Comparison of ENCODE assay signal across 8 mouse cellular contexts in genomic region chr17:56009088-56009961, GRCm38 (mm10). TPM values are rescaled to one million over a fixed set of nuclear protein-coding genes. Genes with fewer than 3 reads are reported as not detected.
A peak's percentile ranks its signal among the peaks of the same experiment; 100 is the strongest.
DNase-seq lines count a peak whose midpoint lies in the region; ATAC-seq and TF ChIP-seq lines count a peak whose summit lies in the region.

No protein-coding gene starts in this region.

- 0 out of 2 replicates have a peak overlapping the region, but pooled peaks have one; percentile 87 for H3K27ac ChIP-seq in ES-Bruce4 (ENCODE audit: insufficient read depth, low read length)
- peak overlapping the region; percentile 95 for H3K27ac ChIP-seq in forebrain, embryonic 13.5 days
- H3K27ac ChIP-seq in neural tube, embryonic 15.5 days (replicated peaks) = peak overlapping the region; percentile 98

- WGBS in forebrain, embryonic 13.5 days = 1% methylated on average over 61 of the region's 62 CpGs
- 1% methylated on average over 55 of the region's 62 CpGs for WGBS in neural tube, embryonic 15.5 days

- peak; percentile 85 for TF ChIP-seq POLR2A in ES-Bruce4 (IDR thresholded peaks at IDR 0.05; ENCODE audit: insufficient read depth, low read length)

- intact Hi-C loops in heart, postnatal 14 days (cut with DNase I) = no loop called here

- peak overlapping the region; percentile 38 for H3K9ac ChIP-seq in ES-Bruce4 (ENCODE audit: low read depth, poor library complexity, severe bottlenecking)
- H3K9ac ChIP-seq in forebrain, embryonic 13.5 days = peak overlapping the region; percentile 77
- peak overlapping the region; percentile 97 for H3K9ac ChIP-seq in neural tube, embryonic 15.5 days (replicated peaks)

- no peaks in the 10 kb centered on the region for H3K9me3 ChIP-seq in ES-Bruce4 (replicated peaks; ENCODE audit: control insufficient read depth, insufficient read depth, low read length, poor library complexity, severe bottlenecking)
- no peaks in the 10 kb centered on the region for H3K9me3 ChIP-seq in forebrain, embryonic 13.5 days (replicated peaks)
- H3K9me3 ChIP-seq in neural tube, embryonic 15.5 days (replicated peaks) = no peaks in the 10 kb centered on the region

- peak; percentile 23 for TF ChIP-seq CTCF in ES-Bruce4 (IDR thresholded peaks at IDR 0.05; ENCODE audit: low read depth, low read length)

- peaks cover 8% of the 10 kb centered on the region for H3K4me1 ChIP-seq in ES-Bruce4 (ENCODE audit: control insufficient read depth, insufficient read depth, low read length)
- H3K4me1 ChIP-seq in forebrain, embryonic 13.5 days = peaks cover 25% of the 10 kb centered on the region
- H3K4me1 ChIP-seq in neural tube, embryonic 15.5 days = peaks cover 40% of the 10 kb centered on the region

- H3K4me3 ChIP-seq in ES-Bruce4 (ENCODE audit: low read depth, low read length) = peak overlapping the region; percentile 94
- H3K4me3 ChIP-seq in forebrain, embryonic 13.5 days = peak overlapping the region; percentile 69
- peak overlapping the region; percentile 90 for H3K4me3 ChIP-seq in neural tube, embryonic 15.5 days (replicated peaks)

- TF ChIP-seq EP300 in ES-Bruce4 (IDR thresholded peaks at IDR 0.05; ENCODE audit: insufficient read depth, low read depth, low read length) = no peak

- DNase-seq in heart, postnatal 14 days = peak; percentile 89 to 92
- peak; percentile 93 for DNase-seq in layer of hippocampus, adult 11-12 months (ENCODE audit: low spot score)
- peak; percentile 94 to 95 for DNase-seq in lung, adult 18-20 months
- DNase-seq in testis, postnatal 14 days (ENCODE audit: low spot score) = peak; percentile 87

- ATAC-seq in cerebellum, adult (ENCODE audit: insufficient number of reproducible peaks, low FRiP score, low TSS enrichment) = peak; percentile 83
- peak; percentile 93 for ATAC-seq in forebrain, embryonic 13.5 days
- peak; percentile 92 for ATAC-seq in neural tube, embryonic 15.5 days (ENCODE audit: low FRiP score)

- no peaks in the 10 kb centered on the region for H3K27me3 ChIP-seq in ES-Bruce4 (ENCODE audit: control insufficient read depth, insufficient read depth, low read length, poor library complexity, severe bottlenecking)
- 0 out of 2 replicates have a peak, but pooled peaks cover 4% of the 10 kb centered on the region for H3K27me3 ChIP-seq in forebrain, embryonic 13.5 days
- no peaks in the 10 kb centered on the region for H3K27me3 ChIP-seq in neural tube, embryonic 15.5 days (replicated peaks)

- peaks cover 14% of the 10 kb centered on the region for H3K36me3 ChIP-seq in ES-Bruce4 (ENCODE audit: control insufficient read depth, insufficient read depth, low read length, poor library complexity, severe bottlenecking)
- H3K36me3 ChIP-seq in forebrain, embryonic 13.5 days (ENCODE audit: poor library complexity, severe bottlenecking) = peaks cover 33% of the 10 kb centered on the region
- H3K36me3 ChIP-seq in neural tube, embryonic 15.5 days = peaks cover 26% of the 10 kb centered on the region

- peak overlapping the region; percentile 92 for H3K4me2 ChIP-seq in forebrain, embryonic 13.5 days
- H3K4me2 ChIP-seq in neural tube, embryonic 15.5 days = peak overlapping the region; percentile 99

RNA-seq across cellular contexts. Expression of gene Mpnd, which starts 3.8 kb away (rescaled TPM):
- polyA plus RNA-seq in ES-Bruce4 (2011; ENCODE audit: insufficient read depth, insufficient read length, low read depth, missing spikeins) = 61.9 and 69.3 TPM in 2 replicates
- 168 TPM in 2 replicates for polyA plus RNA-seq in forebrain, embryonic 13.5 days (2015; fragmentation: Nextera tagmentation; extraction: Ambion mirVana)
- 10 to 100 TPM; 44.1 to 49.9 TPM for total RNA-seq in heart, postnatal 14 days (2021)
- polyA plus RNA-seq in neural tube, embryonic 15.5 days (2015; fragmentation: Nextera tagmentation; extraction: Ambion mirVana) = 121 and 130 TPM in 2 replicates

RNA-seq across cellular contexts. Expression of gene Stap2, which starts 3.9 kb away (rescaled TPM):
- polyA plus RNA-seq in ES-Bruce4 (2011; ENCODE audit: insufficient read depth, insufficient read length, low read depth, missing spikeins) = 16.7 and 18.1 TPM in 2 replicates
- polyA plus RNA-seq in forebrain, embryonic 13.5 days (2015; fragmentation: Nextera tagmentation; extraction: Ambion mirVana) = 3.9 and 4.8 TPM in 2 replicates
- total RNA-seq in heart, postnatal 14 days (2021) = 10 to 100 TPM; 15.9 to 17.9 TPM
- 7.3 and 11.5 TPM in 2 replicates for polyA plus RNA-seq in neural tube, embryonic 15.5 days (2015; fragmentation: Nextera tagmentation; extraction: Ambion mirVana)

RNA-seq across cellular contexts. Expression of gene Fsd1, which starts 23.0 kb away (rescaled TPM):
- polyA plus RNA-seq in ES-Bruce4 (2011; ENCODE audit: insufficient read depth, insufficient read length, low read depth, missing spikeins) = 22.0 and 46.7 TPM in 2 replicates
- 96.0 and 113 TPM in 2 replicates for polyA plus RNA-seq in forebrain, embryonic 13.5 days (2015; fragmentation: Nextera tagmentation; extraction: Ambion mirVana)
- total RNA-seq in heart, postnatal 14 days (2021) = under 1 TPM in 1 of 2 experiments, not detected in 1; 0.74 TPM
- 189 and 228 TPM in 2 replicates for polyA plus RNA-seq in neural tube, embryonic 15.5 days (2015; fragmentation: Nextera tagmentation; extraction: Ambion mirVana)

RNA-seq across cellular contexts. Expression of gene Sh3gl1, which starts 27.1 kb away (rescaled TPM):
- 52.3 and 57.0 TPM in 2 replicates for polyA plus RNA-seq in ES-Bruce4 (2011; ENCODE audit: insufficient read depth, insufficient read length, low read depth, missing spikeins)
- 116 and 127 TPM in 2 replicates for polyA plus RNA-seq in forebrain, embryonic 13.5 days (2015; fragmentation: Nextera tagmentation; extraction: Ambion mirVana)
- total RNA-seq in heart, postnatal 14 days (2021) = 10 to 100 TPM; 23.0 to 24.1 TPM
- polyA plus RNA-seq in neural tube, embryonic 15.5 days (2015; fragmentation: Nextera tagmentation; extraction: Ambion mirVana) = 105 and 114 TPM in 2 replicates

RNA-seq across cellular contexts. Expression of gene Chaf1a, which starts 30.9 kb away (rescaled TPM):
- polyA plus RNA-seq in ES-Bruce4 (2011; ENCODE audit: insufficient read depth, insufficient read length, low read depth, missing spikeins) = 33.6 and 38.5 TPM in 2 replicates
- 22.0 and 26.7 TPM in 2 replicates for polyA plus RNA-seq in forebrain, embryonic 13.5 days (2015; fragmentation: Nextera tagmentation; extraction: Ambion mirVana)
- 1 to 10 TPM; 2.6 to 3.4 TPM for total RNA-seq in heart, postnatal 14 days (2021)
- polyA plus RNA-seq in neural tube, embryonic 15.5 days (2015; fragmentation: Nextera tagmentation; extraction: Ambion mirVana) = 4.0 and 10.1 TPM in 2 replicates

Comparison
In these comparisons a context has a peak if more than half of its experiments do, and no peak if none do; other contexts are left out.
1. Peak in every context shown above with its lines: DNase-seq, ATAC-seq, H3K4me3 ChIP-seq and H3K27ac ChIP-seq.
2. H3K9ac ChIP-seq: peak in every context shown above with its lines; median percentile 97 in neural tube, embryonic 15.5 days; 77 in forebrain, embryonic 13.5 days; 38 in ES-Bruce4.